Mouse (Mus musculus): ENCODE measurements around the gene Atxn7l1. TPM values are rescaled to one million over a fixed set of nuclear protein-coding genes. Genes with fewer than 3 reads are reported as not detected.

Gene Atxn7l1
- polyA plus RNA-seq, 1 experiment from 2014 or later = 10.6 TPM

DNA sequence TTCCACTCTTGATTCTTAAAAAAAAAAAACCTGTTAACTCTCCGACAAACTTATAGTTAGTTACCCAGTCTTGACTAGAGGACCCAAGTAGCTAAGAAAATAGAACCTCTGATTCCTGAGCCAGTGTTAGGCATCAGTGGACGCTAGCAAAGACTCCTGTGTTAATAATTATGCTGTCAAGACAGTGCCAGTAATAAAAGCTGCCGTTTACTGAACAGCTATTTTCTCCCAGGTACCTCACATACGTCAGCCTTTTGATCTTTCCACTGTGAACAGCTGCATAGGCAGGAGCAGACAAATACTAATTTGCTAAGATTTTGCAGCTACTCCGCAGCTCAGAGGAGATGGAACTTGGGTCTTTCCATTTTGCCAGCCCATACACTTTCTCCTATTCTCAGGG, 20.1 kb downstream of the Atxn7l1 start:
- no peaks in the 10 kb centered on the region for H3K9me3 ChIP-seq (ENCODE audit: control insufficient read depth, low read length)
- no peak overlapping the region for H3K9ac ChIP-seq (ENCODE audit: low read length)
- ATAC-seq (ENCODE audit: insufficient number of reproducible peaks, insufficient read depth, low FRiP score, low read depth) = no peak
- no peaks in the 10 kb centered on the region for H3K36me3 ChIP-seq (ENCODE audit: control insufficient read depth, insufficient read depth, low read length)
- no peak overlapping the region for H3K27ac ChIP-seq (replicated peaks in 1 of 2; ENCODE audit: control insufficient read depth in 1 of 2, insufficient read depth in 1 of 2, low read depth in 2 of 2, low read length in 2 of 2)
- 0 out of 4 replicates have a peak, but pooled peaks cover 0 to 3% of the 10 kb centered on the region in 2 experiments for H3K4me1 ChIP-seq (ENCODE audit: control insufficient read depth in 2 of 2, insufficient read depth in 2 of 2, low read length in 2 of 2)
- no peak overlapping the region for H3K4me3 ChIP-seq (ENCODE audit: control insufficient read depth in 1 of 2, insufficient read depth in 1 of 2, low read depth in 1 of 2, low read length in 2 of 2)
- no peaks in the 10 kb centered on the region for H3K27me3 ChIP-seq (ENCODE audit: control insufficient read depth, insufficient read depth, low read length)
- WGBS = 86% methylated on average over 5 of the region's 5 CpGs
- no peak overlapping the region for H3K4me2 ChIP-seq (ENCODE audit: low read length)

DNA sequence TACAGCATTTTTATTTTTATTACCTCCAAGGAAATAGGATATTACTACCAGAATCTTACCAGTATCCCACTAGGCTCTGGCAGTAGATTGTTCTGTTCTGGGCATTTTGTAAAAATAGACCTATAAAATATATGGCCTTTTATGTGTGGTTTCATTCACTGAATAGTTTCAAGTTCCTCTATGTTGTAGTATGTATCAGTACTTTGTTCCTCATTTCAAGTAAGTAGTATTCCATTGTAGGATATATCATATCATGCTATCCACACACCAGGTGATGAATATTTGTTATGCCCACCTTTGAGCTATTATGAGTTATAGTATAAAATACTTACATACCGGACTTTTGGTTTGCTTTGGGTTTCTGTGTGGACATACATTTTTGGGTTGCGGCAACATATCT, 21.0 kb downstream of the Atxn7l1 start:
- 0 out of 4 replicates have a peak, but pooled peaks cover 0 to 3% of the 10 kb centered on the region in 2 experiments for H3K4me1 ChIP-seq (ENCODE audit: control insufficient read depth in 2 of 2, insufficient read depth in 2 of 2, low read length in 2 of 2)
- ATAC-seq (ENCODE audit: insufficient number of reproducible peaks, insufficient read depth, low FRiP score, low read depth) = no peak
- 95% methylated on average over 2 of the region's 2 CpGs for WGBS
- no peaks in the 10 kb centered on the region for H3K27me3 ChIP-seq (ENCODE audit: control insufficient read depth, insufficient read depth, low read length)
- no peak overlapping the region for H3K27ac ChIP-seq (replicated peaks in 1 of 2; ENCODE audit: control insufficient read depth in 1 of 2, insufficient read depth in 1 of 2, low read depth in 2 of 2, low read length in 2 of 2)
- no peak overlapping the region for H3K4me3 ChIP-seq (ENCODE audit: control insufficient read depth in 1 of 2, insufficient read depth in 1 of 2, low read depth in 1 of 2, low read length in 2 of 2)
- no peak overlapping the region for H3K9ac ChIP-seq (ENCODE audit: low read length)
- H3K4me2 ChIP-seq (ENCODE audit: low read length) = no peak overlapping the region
- no peaks in the 10 kb centered on the region for H3K36me3 ChIP-seq (ENCODE audit: control insufficient read depth, insufficient read depth, low read length)
- H3K9me3 ChIP-seq (ENCODE audit: control insufficient read depth, low read length) = no peaks in the 10 kb centered on the region

DNA sequence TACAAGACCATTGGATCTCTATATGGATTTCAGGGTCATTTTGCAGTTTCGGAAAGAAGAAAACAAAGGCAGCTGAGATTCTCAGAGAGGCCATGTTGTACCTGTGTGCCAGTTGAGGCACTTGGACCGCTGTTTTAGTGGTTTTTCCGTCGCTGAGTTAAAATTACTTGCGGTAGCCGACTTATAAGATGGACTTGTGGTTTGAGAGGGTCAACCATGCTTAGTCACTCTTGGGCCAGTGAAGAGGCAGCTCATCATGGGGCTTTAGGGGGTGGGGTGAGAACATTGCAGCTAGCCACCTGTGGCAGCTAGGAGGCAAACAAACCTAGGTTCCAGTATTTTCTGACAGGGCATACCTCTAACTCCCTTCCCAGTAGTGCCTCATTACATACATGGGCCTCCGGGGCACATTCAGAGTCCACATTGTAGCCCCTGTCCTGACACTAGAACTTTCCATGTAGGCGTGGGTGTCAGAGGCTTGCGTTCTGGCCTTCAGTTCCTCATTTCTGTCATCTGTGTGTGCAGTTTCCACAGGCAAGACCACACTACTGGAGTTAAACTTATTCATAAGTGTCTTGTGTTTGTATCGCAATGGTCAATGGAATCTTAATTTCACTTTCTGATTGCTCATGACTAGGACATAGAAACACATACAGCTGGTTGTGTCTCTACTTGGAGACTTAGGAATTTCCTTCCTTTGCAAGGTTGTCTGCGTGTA, 22.4 kb downstream of the Atxn7l1 start:
- Histone ChIP-seq H3K4me1 (ENCODE audit: control insufficient read depth in 2 of 2, insufficient read depth in 2 of 2, low read length in 2 of 2) (peaks cover 1 to 5% of the 10 kb centered on the region in 2 experiments; a peak in 1 of 4 replicates), H3K9me3 (ENCODE audit: control insufficient read depth, low read length) (no peaks in the 10 kb centered on the region), H3K27me3 (ENCODE audit: control insufficient read depth, insufficient read depth, low read length) (no peaks in the 10 kb centered on the region), H3K4me3 (ENCODE audit: control insufficient read depth in 1 of 2, insufficient read depth in 1 of 2, low read depth in 1 of 2, low read length in 2 of 2) (no peak overlapping the region), H3K9ac (ENCODE audit: low read length) (no peak overlapping the region), H3K27ac (replicated peaks in 1 of 2; ENCODE audit: control insufficient read depth in 1 of 2, insufficient read depth in 1 of 2, low read depth in 2 of 2, low read length in 2 of 2) (no peak overlapping the region), H3K4me2 (ENCODE audit: low read length) (no peak overlapping the region), H3K36me3 (ENCODE audit: control insufficient read depth, insufficient read depth, low read length) (no peaks in the 10 kb centered on the region)
- no peak for ATAC-seq (ENCODE audit: insufficient number of reproducible peaks, insufficient read depth, low FRiP score, low read depth)
- 86% methylated on average over 11 of the region's 11 CpGs for WGBS

DNA sequence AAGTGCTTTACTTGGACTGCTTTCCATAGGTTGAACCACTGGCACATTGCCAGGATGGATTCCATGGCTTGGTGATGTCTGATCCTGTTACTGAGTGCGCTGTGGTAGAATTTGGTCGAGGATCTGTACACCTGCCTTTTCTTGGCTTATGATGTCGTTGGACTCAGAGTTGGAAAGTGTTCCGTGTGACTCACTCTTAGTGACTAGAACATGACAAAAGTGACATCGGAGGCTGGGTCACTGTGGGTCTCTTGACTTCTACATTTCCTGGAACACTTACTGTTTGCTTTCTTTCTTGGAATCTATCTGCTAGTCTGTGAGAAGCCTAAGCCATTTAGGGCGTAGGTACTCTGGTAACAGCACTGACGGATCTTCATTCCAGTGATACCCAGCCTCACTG, 23.3 kb downstream of the Atxn7l1 start:
- H3K27ac ChIP-seq (replicated peaks in 1 of 2; ENCODE audit: control insufficient read depth in 1 of 2, insufficient read depth in 1 of 2, low read depth in 2 of 2, low read length in 2 of 2) = no peak overlapping the region
- no peak overlapping the region for H3K4me3 ChIP-seq (ENCODE audit: control insufficient read depth in 1 of 2, insufficient read depth in 1 of 2, low read depth in 1 of 2, low read length in 2 of 2)
- H3K4me2 ChIP-seq (ENCODE audit: low read length) = no peak overlapping the region
- no peaks in the 10 kb centered on the region for H3K27me3 ChIP-seq (ENCODE audit: control insufficient read depth, insufficient read depth, low read length)
- ATAC-seq (ENCODE audit: insufficient number of reproducible peaks, insufficient read depth, low FRiP score, low read depth) = no peak
- WGBS = 74% methylated on average over 7 of the region's 7 CpGs
- peaks cover 8% of the 10 kb centered on the region in 2 experiments; a peak in 3 of 4 replicates for H3K4me1 ChIP-seq (ENCODE audit: control insufficient read depth in 2 of 2, insufficient read depth in 2 of 2, low read length in 2 of 2)
- H3K9me3 ChIP-seq (ENCODE audit: control insufficient read depth, low read length) = no peaks in the 10 kb centered on the region
- no peaks in the 10 kb centered on the region for H3K36me3 ChIP-seq (ENCODE audit: control insufficient read depth, insufficient read depth, low read length)
- no peak overlapping the region for H3K9ac ChIP-seq (ENCODE audit: low read length)

DNA sequence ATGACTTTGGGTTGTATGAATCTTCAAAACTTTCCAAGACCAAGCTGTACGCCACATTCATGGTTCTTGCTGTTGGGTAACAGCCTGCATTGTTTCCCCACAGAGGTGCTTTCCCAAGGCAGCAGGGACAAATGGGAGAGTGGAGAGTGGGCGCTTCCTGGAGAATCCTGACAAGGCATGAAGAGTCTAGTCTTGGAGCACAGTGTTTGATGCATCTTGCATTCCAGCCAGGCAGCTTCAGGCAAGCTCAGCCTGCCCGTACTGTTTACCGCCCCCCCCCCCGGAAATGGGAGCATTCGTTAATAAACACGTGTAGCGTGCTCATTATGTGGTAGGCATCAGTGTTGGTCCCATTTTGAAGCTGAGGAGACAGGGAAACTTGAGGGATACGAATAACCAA, 25.4 kb downstream of the Atxn7l1 start:
- no peaks in the 10 kb centered on the region for H3K27me3 ChIP-seq (ENCODE audit: control insufficient read depth, insufficient read depth, low read length)
- no peaks in the 10 kb centered on the region for H3K36me3 ChIP-seq (ENCODE audit: control insufficient read depth, insufficient read depth, low read length)
- ATAC-seq (ENCODE audit: insufficient number of reproducible peaks, insufficient read depth, low FRiP score, low read depth) = no peak
- H3K4me2 ChIP-seq (ENCODE audit: low read length) = no peak overlapping the region
- H3K4me1 ChIP-seq (ENCODE audit: control insufficient read depth in 2 of 2, insufficient read depth in 2 of 2, low read length in 2 of 2) = peaks cover 10 to 15% of the 10 kb centered on the region in 2 experiments
- 86% methylated on average over 9 of the region's 9 CpGs for WGBS
- H3K9ac ChIP-seq (ENCODE audit: low read length) = no peak overlapping the region
- no peak overlapping the region for H3K27ac ChIP-seq (replicated peaks in 1 of 2; ENCODE audit: control insufficient read depth in 1 of 2, insufficient read depth in 1 of 2, low read depth in 2 of 2, low read length in 2 of 2)
- H3K4me3 ChIP-seq (ENCODE audit: control insufficient read depth in 1 of 2, insufficient read depth in 1 of 2, low read depth in 1 of 2, low read length in 2 of 2) = no peak overlapping the region
- H3K9me3 ChIP-seq (ENCODE audit: control insufficient read depth, low read length) = no peaks in the 10 kb centered on the region

DNA sequence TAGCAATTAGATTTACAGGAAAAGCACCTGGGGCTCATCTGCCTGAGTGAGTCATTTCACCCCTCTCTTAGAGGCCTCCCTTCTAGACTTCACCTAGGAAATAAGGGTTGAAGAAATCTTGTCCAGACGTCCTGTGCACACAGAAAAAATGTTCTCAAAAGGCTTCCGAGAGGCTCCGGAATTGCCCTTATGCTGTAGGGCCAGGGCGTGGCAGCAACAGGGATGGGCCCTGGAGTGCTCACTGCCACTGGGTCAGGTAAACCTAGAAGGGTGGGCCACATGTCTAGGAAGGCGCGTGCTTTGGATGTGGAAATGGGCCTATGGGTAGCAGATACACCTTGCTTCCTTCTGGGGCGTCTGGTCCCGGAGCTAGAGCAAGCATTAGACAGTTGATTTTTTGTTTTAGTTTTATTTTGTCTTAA, 26.2 kb downstream of the Atxn7l1 start:
- no peaks in the 10 kb centered on the region for H3K36me3 ChIP-seq (ENCODE audit: control insufficient read depth, insufficient read depth, low read length)
- H3K4me3 ChIP-seq (ENCODE audit: control insufficient read depth in 1 of 2, insufficient read depth in 1 of 2, low read depth in 1 of 2, low read length in 2 of 2) = no peak overlapping the region
- H3K9ac ChIP-seq (ENCODE audit: low read length) = no peak overlapping the region
- ATAC-seq (ENCODE audit: insufficient number of reproducible peaks, insufficient read depth, low FRiP score, low read depth) = no peak
- WGBS = 93% methylated on average over 8 of the region's 8 CpGs
- H3K9me3 ChIP-seq (ENCODE audit: control insufficient read depth, low read length) = no peaks in the 10 kb centered on the region
- no peaks in the 10 kb centered on the region for H3K27me3 ChIP-seq (ENCODE audit: control insufficient read depth, insufficient read depth, low read length)
- no peak overlapping the region for H3K27ac ChIP-seq (replicated peaks in 1 of 2; ENCODE audit: control insufficient read depth in 1 of 2, insufficient read depth in 1 of 2, low read depth in 2 of 2, low read length in 2 of 2)
- no peak overlapping the region for H3K4me2 ChIP-seq (ENCODE audit: low read length)
- H3K4me1 ChIP-seq (ENCODE audit: control insufficient read depth in 2 of 2, insufficient read depth in 2 of 2, low read length in 2 of 2) = peaks cover 10 to 15% of the 10 kb centered on the region in 2 experiments

DNA sequence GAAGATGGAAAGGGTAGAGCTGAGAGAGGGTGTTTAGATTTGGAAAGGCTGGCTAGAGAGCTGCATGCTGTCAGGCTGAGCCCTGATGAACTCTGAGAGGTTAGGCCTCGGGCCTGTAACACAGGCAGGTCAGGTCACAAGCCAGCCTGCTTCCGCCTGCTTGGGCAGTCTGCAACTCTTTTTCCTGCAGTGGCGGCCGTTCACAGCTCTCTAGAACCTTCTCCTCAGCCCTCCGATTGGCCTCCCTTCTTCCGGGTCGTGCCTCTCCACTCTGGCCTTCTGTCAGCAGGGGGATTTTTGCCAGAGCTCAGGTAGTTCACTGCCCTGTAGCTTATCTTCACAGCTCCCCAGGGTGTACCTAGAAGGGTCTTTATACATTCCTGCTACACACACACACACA, 26.7 kb downstream of the Atxn7l1 start:
- ATAC-seq (ENCODE audit: insufficient number of reproducible peaks, insufficient read depth, low FRiP score, low read depth) = no peak
- no peak overlapping the region for H3K9ac ChIP-seq (ENCODE audit: low read length)
- H3K9me3 ChIP-seq (ENCODE audit: control insufficient read depth, low read length) = no peaks in the 10 kb centered on the region
- H3K4me1 ChIP-seq (ENCODE audit: control insufficient read depth in 2 of 2, insufficient read depth in 2 of 2, low read length in 2 of 2) = peaks cover 10 to 15% of the 10 kb centered on the region in 2 experiments
- H3K4me2 ChIP-seq (ENCODE audit: low read length) = no peak overlapping the region
- H3K27ac ChIP-seq (replicated peaks in 1 of 2; ENCODE audit: control insufficient read depth in 1 of 2, insufficient read depth in 1 of 2, low read depth in 2 of 2, low read length in 2 of 2) = no peak overlapping the region
- H3K27me3 ChIP-seq (ENCODE audit: control insufficient read depth, insufficient read depth, low read length) = no peaks in the 10 kb centered on the region
- H3K4me3 ChIP-seq (ENCODE audit: control insufficient read depth in 1 of 2, insufficient read depth in 1 of 2, low read depth in 1 of 2, low read length in 2 of 2) = no peak overlapping the region
- no peaks in the 10 kb centered on the region for H3K36me3 ChIP-seq (ENCODE audit: control insufficient read depth, insufficient read depth, low read length)
- 67% methylated on average over 7 of the region's 7 CpGs for WGBS
